Mouse (Mus musculus) bone marrow macrophage, adult 2 months (primary cell): Measurements from ENCODE around the gene Rtn3. TPM values are rescaled to one million over a fixed set of nuclear protein-coding genes. Genes with fewer than 3 reads are reported as not detected.

Experiments
- H3K27ac ChIP-seq: 2 replicates; pipeline ENCODE4 v1.5.1; 2012; ENCODE audit warnings: low read depth, low read length; ENCODE audit not compliant: insufficient read depth
- H3K4me1 ChIP-seq: 2 replicates; pipeline ENCODE4 v1.6.1; 2012; ENCODE audit warnings: low read length; ENCODE audit not compliant: control insufficient read depth, insufficient read depth
- H3K4me3 ChIP-seq: 2 replicates; pipeline ENCODE4 v1.5.1; 2012; ENCODE audit warnings: mild to moderate bottlenecking, low read length, moderate library complexity; ENCODE audit not compliant: insufficient read depth
- CTCF ChIP-seq: IDR thresholded peaks from 2 replicates; pipeline ENCODE4 v1.5.1; 2012; ENCODE audit warnings: low read depth, mild to moderate bottlenecking, low read length, moderate library complexity
- POLR2A ChIP-seq: IDR thresholded peaks from 2 replicates; pipeline ENCODE4 v1.6.1; 2012; ENCODE audit warnings: mild to moderate bottlenecking, low read depth, low read length, borderline replicate concordance
- polyA plus RNA-seq: library from polyadenylated mRNA; stranded (reverse); fragments of >200 nt; gene quantifications from 2 replicates; pipeline ENCODE4 v1.2.4, GENCODE M21; 2012; ENCODE audit not compliant: missing spikeins, insufficient read depth, insufficient read length

Gene Rtn3
- polyA plus RNA-seq, 1 experiment = 281 TPM

- TF ChIP-seq CTCF (no peak), POLR2A (no peak)
- Histone ChIP-seq H3K27ac (no peak overlapping the region), H3K4me3 (no peak overlapping the region), H3K4me1 (no peaks in the 10 kb centered on the region)
Measured at GRCm38 (mm10) chr19:7424590-7425397, 58.3 kb downstream of the Rtn3 start.

DNA sequence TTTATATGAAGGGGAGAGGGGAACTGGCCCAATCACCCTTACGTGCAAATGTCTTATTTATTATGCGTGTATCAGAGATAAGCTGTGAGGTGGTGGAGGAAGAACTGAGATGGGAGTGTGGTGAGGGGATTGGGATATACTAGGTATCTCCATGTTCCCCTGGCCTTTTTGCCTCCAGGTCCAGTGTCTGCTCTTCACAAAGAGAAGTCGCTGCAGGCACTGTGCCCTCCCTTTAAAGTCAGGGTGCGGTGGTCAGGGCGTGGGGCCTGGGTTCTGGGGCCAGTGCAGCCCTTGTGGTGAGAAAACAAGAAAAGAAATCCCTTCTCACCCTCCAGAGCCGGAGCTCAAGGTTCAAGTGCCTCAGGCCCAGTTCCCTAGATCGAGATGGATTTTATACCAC, 59.0 kb downstream of the Rtn3 start:
- Histone ChIP-seq H3K27ac (no peak overlapping the region), H3K4me3 (no peak overlapping the region), H3K4me1 (no peaks in the 10 kb centered on the region)
- TF ChIP-seq POLR2A (no peak), CTCF (no peak)

DNA sequence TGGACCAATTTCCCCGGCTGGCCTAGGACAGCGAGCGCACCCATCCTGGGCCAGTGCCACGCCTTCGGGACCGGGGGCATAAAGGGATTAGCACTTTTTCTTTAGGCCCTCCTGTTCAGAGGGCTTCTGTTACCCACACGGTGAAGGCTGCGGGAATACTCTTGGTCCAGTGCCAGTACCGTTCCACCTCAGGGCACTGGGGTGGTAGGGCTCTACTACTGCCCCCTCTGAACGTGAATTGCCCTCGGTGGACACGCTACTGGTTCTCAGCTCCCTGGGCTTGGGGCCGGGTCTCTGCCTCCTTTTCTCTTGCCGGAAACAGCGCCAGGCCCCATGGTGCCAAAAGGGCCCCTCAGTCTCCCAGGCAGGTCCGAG, 59.4 kb downstream of the Rtn3 start:
- TF ChIP-seq CTCF (no peak), POLR2A (no peak)
- no peak overlapping the region for H3K4me3 ChIP-seq
- H3K4me1 ChIP-seq = no peaks in the 10 kb centered on the region
- no peak overlapping the region for H3K27ac ChIP-seq

GRCm38 (mm10) chr19:7423028-7423655, 59.9 kb downstream of the Rtn3 start:
- H3K27ac ChIP-seq = no peak overlapping the region
- TF ChIP-seq CTCF (no peak), POLR2A (no peak)
- no peak overlapping the region for H3K4me3 ChIP-seq
- H3K4me1 ChIP-seq = no peaks in the 10 kb centered on the region

GRCm38 (mm10) chr19:7422656-7423027, 60.4 kb downstream of the Rtn3 start:
- no peak overlapping the region for H3K4me3 ChIP-seq
- no peaks in the 10 kb centered on the region for H3K4me1 ChIP-seq
- TF ChIP-seq CTCF (no peak), POLR2A (no peak)
- no peak overlapping the region for H3K27ac ChIP-seq

DNA sequence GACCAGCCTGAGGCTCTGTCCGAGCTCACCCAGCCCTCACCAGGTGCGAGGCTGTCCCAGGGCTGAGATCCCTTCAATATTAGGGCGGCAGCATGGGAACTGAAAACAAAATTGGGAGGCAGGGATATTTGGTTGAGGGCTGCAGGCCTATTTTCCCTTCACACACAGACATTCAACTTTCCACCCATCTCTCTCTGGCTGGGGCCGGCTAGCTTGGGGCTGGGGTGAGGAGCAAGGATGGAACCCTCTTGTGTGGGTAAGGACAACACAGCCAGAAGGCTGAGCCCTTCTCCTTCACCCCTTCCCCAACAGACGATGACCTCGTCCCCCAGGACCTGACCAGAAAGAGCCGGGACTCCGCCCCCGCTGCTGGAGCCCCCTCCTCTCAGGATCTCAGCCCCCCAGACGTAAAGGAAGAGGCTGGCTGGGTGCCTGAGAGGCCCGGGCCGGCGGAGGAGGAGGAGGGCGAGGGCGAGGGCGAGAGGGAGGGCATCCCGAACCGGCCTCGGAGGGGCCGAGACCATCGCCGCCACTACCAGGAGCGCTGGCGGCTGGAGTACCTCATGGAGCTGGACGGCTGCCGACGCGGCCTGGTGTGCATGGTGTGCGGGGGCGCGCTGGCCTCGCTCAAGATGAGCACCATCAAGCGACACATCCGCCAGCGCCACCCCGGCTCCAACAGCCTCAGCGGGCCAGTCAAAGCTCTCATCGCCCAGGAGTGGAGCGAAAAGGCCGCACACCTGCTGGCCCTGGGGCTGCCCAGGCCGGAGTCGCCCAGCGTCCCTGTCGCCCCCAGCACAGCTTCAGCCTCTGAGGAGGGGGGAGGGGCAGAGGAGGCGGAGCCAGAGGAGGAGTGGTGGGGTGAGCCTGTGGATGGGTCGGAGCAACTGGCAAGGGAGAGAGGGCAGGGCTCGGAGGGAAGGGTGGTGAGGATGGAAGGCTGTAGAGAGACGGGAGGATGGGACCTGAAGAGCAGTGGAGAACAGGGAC, 61.2 kb downstream of the Rtn3 start:
- H3K4me1 ChIP-seq = no peaks in the 10 kb centered on the region
- no peak overlapping the region for H3K4me3 ChIP-seq
- TF ChIP-seq POLR2A (no peak), CTCF (no peak)
- H3K27ac ChIP-seq = no peak overlapping the region

GRCm38 (mm10) chr19:7420841-7421601, 62.1 kb downstream of the Rtn3 start:
- H3K4me1 ChIP-seq = no peaks in the 10 kb centered on the region
- no peak overlapping the region for H3K4me3 ChIP-seq
- TF ChIP-seq CTCF (no peak), POLR2A (no peak)
- H3K27ac ChIP-seq = no peak overlapping the region

DNA sequence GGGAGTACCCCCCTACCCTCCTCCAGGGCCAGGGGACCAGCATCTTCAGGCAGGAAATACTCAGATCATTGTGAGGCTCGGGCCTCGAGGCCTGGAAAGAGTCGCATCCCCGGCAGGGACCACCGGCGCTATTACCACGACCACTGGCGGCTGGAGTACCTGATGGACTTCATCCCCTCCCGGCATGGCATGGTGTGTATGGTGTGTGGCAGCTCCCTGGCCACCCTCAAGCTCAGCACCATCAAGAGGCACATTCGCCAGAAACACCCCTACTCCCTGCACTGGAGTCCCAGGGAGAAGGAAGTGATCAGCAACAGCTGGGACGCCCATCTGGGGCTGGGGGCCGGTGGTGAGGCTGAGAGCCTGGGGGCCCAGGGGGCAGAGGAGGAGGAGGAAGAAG, 63.0 kb downstream of the Rtn3 start:
- H3K27ac ChIP-seq = no peak overlapping the region
- no peaks in the 10 kb centered on the region for H3K4me1 ChIP-seq
- H3K4me3 ChIP-seq = no peak overlapping the region
- no peak for TF ChIP-seq CTCF
- TF ChIP-seq POLR2A = no peak

DNA sequence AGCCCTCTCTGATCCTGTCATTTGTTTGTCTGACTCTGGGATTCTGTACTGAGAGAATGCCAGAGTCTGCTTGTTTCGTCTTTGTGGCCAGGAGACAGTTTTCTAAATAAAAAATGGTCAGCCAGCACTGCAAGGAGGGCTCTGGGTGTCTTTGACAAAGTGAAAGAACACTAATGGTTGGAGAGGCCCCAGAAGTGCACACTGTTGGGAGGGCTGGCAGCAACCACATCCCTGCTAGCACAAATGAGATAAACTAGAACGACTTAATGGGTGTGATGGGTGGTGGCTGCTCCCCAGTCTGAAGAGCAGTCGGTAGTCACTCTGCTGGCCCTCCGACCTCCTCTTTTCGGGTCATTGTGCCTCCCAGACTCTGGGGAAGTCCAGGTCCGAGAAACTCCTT, 63.9 kb downstream of the Rtn3 start:
- Histone ChIP-seq H3K27ac (no peak overlapping the region), H3K4me3 (no peak overlapping the region), H3K4me1 (no peaks in the 10 kb centered on the region)
- TF ChIP-seq POLR2A (no peak), CTCF (no peak)
